Mouse (Mus musculus) kidney, postnatal 10 days (tissue): ENCODE data around the gene Scrt2.

Experiments used
- DNase-seq: peaks from one replicate; pipeline ENCODE4 v3.0.0; 2021; ENCODE audit warnings: mixed read lengths

Scrt2 gene

DNA sequence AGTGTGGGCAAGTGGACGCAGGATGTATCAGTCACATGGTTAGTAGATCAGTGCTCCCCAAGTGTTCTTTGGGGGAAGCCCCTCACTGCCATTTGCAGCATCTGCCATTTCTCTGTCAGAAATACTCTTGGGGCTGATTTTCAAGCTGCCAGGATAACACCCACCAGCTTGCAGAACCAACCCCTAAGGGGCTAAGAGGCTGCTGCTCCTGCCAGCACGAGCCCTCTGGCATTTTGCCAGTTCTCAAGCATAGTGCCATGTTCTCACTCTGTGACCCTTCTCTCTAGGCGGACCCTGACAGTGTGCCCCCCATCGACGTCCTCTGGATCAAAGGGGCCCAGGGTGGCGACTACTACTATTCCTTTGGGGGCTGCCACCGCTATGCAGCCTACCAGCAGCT, 27.4 kb downstream of the Scrt2 start:
- DNase-seq = no peak

DNA sequence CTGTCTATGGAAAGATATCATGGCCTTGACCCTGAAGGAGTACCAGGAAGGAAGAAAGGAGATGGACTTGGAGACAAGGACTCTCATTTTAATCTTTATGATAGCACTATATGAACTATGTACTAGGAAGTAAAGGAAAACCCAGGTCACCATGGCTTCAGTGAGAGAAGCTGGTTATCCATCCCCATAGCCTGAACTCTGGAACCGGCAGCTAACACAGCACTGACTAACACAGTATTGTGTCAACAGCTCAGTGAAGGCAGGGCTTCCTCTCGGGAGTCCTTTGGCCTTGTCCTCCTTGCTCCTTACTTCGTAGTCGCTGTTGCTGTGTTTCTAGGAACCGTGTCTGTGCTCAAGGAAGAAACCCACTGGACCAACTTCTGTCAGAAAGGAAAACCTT, 28.1 kb downstream of the Scrt2 start:
- DNase-seq = no peak

DNA sequence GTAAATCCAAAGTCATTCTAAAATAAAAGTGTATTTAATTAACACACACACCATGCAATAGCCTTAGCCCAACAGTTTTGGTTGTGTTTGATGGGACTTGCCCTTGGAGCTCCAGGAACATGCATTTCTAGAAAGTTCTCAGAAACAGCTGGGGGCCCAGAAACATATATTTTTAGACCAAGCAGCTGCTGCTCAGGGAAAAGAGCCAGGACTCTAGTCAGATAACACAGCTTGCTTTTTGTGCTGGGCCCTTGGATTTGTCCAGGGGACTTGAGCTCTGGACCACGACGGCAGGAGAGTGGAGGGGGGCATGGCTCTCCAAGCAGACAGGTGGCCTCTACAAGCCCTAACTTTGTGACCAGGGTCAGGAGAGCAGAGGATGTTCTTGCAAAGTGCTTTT, 30.0 kb downstream of the Scrt2 start:
- DNase-seq = peak; percentile 26

DNA sequence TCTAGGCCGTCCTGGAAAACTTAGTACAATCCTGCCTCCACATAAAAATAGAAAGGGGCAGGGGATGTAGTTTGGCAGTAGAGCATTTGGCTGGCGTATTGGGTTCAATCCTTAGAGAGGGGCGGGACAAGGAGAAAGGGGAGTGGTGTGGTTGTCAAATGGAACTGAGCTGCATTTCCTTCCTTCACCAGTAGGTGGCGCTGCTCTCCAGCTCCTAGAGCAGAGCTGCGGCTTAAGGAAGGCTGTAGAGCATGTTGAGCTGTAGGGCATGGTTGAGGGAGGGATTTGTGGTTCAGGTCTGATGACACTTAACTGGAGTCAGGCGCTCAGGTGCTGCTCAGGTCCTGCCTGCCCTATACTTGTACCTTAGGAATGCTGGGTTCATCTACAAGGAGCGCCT, 30.6 kb downstream of the Scrt2 start:
- peak; percentile 95 for DNase-seq

DNA sequence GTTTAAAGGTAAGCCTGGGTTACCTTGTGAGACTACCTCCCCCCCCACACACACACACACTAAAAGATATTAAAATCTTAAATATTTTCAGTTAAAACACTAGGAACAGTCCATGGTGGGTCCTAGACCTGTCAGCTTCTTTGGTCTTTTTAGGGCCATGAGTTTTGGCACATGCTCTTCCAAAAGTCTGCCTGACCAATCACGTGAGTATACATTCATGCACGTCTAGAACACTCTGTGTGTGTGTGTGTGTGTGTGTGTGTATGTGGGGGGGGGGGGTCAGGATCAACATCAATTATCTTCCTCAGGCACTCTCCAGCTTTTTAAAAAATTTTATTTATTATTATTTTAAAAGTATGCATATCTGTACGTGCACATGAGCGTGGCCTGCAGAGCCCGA, 31.2 kb downstream of the Scrt2 start:
- DNase-seq = no peak

DNA sequence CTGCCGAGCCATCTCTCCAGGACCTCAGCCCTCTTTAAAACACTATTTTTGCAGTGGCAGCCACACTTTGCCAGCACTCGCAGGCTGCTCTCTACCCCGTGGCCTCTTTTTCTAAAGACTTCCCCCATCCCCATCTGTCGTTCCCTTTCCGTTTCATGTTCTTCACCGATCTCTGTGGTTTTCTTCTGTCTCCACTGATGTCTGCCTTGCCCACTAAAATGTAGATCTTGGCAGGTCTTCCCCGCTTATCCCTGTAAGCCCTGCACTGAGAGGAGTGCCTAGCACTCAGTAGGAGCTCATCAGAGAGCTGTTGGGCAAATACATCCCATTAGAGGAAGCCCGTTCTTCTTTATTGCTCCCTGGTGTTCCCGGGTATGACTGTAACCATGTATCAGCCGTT, 31.6 kb downstream of the Scrt2 start:
- DNase-seq = no peak

DNA sequence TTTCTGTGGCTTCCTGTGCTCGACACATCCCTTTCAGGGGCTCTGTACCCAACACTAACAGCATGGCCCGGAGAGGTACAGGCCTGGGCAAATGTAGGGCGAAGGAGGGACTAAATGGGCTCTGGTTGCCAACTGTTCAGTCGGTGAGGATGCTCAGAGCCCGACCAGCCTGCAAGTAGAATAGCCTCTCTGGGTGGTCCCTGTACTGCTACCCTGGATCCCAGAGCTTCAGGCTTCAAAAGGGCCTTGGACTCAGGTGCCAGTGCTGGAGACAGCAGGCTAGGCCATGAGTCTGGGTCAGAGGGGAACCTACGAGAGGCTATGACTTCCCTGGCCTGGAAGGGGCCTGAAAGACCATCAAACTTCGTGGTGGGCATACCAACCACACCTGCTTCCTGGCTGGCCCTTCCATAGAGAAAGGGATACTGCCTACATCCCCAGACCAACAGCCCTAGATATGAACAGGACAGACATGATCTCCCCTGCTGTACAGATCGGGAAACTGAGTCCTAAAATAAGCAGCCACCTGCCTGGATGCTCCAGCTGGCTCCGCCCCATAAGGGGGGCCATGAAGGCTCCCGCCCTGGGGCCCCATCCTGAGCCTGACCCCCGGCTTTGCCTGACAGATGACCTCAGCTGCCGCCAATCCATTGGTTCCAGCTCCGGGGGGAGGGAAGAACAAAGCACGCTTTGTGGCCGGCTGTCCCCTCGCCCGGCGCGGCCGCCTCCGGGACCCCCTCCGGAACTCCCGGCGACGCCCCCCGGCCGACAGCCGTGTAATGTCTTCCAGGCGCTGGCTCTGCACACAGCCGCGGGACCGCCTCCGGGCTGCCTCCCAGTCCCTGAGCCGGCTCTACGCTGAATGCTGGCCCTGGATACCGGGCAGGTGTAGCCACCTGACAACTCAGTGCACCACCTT, 33.0 kb downstream of the Scrt2 start:
- DNase-seq = peak; percentile 47

DNA sequence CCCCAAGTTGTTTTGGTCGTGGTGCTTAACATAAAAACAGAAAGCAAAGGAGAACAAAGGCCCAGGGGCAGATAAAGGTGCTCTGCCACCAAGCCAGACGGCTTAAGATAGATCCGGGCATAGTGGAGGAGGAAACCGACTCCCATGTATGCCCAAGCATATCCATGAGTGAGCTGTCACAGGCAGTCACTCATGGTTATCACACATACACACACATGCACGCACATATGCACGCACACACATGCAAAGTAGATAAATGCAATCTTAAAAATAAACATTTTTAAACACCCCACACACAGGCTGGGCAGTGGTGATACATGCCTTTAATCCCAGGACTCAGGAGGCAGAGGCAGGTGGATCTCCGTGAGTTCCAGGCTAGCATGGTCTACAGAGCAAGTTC, 36.4 kb downstream of the Scrt2 start:
- no peak for DNase-seq

DNA sequence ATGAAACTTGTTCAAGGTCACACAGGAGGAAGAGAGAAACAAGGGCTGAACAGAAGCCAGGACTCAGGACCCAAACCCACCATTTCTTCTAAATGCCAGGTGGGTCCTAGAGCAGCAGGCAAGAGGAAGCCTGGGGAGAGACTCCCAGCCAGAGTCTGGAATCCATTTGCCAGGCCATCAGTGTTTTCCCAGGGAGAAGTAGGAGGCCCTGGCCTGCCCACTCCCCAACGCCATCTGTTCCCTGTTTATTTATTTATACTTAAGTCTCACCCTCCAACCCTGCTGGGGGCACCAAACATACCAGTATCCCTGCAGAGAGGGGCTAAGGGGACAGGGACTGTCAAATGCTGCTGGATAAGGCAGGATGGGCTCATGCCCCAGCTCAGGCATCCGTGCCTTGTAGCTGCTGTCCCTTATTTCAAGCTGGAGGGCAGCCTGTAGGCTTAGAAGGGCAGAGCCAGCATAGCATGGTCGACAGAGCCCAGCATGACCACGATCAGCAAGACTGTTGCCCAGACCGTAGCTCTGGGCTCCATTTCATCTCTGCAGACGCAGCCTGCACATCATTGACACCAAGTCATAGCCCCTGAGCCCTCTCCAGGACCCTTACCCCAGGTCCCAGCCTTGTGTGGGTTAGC, 38.0 kb downstream of the Scrt2 start:
- no peak for DNase-seq

DNA sequence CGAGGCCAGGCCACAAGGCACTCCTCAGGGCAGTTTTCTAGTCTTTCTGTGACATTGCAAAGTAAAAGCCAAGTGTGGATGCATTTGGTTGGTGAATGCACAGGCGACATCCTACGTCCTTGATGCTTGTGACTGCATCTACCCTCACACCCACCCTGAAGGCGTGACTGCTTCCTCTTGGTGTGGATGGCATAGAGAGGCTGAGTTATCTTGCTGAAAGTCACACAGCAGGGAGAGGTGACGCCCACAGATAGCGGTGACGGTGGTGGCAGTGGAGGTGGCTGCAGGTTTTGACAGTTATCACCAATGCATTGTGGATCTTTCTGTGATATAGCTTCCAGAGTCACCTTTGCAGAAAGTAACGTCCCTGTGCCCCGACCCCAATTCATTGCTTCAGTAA, 41.6 kb downstream of the Scrt2 start:
- no peak for DNase-seq

DNA sequence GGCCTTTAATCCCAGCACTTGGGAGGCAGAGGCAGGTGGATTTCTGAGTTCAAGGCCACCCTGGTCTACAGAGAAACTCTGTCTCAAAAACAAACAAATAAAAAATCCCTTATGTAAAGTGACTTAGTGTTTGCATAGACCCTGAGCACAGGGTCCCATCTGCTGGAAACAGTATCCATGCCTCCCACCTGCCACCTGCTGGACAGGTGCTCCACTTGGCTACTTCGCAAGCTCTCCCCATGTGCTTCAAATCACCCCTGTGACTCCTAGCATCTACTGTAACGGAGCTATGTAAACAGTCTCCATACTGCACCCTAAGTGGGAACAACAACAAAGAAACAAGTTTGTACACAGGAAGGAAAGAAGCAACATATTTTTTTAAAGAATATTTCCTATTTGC, 47.3 kb downstream of the Scrt2 start:
- peak; percentile 30 for DNase-seq

DNA sequence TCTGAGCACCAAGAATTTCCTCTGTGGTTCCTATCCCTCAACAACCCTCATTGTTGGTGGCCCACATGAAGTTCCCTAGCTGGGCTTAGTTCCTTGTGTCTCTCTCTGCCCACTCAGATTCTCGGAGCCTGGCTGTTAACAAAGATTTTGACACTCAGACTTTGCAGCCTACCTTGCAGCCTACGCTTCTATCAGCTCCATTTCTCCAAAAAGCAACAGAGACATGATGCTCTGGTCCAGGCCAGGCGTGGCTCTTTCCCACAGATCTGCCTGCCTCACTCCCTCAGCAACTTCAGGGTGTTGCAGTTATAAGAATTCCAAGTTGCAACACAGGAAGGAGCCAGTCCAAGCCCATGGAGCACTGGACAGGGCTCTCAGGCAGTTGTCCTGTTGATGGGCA, 48.4 kb downstream of the Scrt2 start:
- DNase-seq = no peak

DNA sequence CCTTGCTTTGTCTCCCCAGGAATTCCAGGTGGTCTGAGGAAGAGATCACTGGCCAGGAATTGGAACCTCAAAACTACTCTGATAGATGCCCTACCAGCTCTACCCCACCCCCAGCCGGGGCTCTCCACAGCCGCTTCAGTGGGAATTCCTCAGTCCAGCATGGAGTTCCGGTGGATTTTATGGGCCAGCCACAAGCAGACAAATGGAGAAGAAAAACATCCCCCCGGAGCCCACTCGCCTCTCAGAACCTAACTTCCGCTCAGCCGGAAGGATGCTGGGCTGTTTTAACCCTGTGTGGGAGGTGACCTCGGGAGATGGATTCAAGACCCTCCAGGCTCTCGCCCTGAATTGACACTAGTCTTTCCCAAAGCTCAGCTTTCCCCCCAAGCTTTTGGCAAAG, 50.7 kb downstream of the Scrt2 start:
- DNase-seq = peak; percentile 51

DNA sequence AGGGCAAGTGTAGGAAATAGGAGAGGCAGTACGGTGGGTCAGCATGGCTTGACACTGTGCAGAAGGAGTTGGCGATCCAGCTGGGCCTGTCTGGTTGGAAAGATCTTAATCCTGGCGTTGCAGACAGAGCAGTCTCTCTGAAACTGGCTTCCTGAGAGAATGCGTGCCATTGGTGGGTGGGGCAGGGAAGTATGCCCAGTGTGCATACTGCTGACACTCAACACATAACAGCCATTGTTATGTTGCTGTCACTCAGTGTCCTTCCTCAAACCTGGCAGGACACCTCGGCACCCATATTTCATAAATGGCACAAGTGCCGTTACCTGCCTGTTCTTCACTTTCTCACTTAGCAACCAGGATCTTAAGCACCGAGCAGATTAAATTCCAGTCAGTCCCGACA, 51.4 kb downstream of the Scrt2 start:
- no peak for DNase-seq

DNA sequence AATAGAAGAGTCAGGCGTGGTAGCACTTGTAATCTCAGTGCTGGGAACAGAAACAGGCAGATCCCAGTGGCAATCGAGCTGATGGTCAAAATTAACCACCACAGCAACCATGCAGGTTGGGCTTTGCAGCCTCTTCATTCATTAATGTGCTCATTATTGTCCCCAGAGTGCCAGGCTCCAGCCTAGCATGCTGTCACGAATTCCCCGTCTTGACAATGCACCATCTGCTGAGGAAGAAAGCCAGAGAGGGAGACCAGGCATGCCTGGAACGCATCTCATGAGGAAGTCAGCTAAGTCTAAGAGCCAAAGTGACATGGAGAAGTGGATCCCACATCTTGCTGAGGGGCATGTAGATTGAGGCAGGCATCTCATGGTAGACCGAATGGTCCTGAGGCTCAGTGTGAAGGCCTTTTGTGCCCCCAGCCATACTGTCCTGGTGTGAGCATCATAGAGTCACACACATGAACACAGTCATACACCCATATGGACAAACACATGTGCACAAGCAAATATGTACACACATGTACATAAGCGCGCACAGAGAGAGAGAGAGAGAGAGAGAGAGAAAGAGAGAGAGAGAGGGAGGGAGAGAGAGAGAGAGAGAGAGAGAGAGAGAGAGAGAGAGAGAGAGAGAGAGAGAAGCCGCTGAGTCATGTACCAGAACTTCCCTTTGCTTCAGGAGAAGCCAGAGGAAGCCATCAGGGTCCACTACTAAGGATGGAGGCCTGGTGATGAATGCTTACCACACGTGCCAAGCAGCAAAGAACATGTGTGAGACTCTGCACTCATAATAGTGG, 58.1 kb downstream of the Scrt2 start:
- DNase-seq = no peak

DNA sequence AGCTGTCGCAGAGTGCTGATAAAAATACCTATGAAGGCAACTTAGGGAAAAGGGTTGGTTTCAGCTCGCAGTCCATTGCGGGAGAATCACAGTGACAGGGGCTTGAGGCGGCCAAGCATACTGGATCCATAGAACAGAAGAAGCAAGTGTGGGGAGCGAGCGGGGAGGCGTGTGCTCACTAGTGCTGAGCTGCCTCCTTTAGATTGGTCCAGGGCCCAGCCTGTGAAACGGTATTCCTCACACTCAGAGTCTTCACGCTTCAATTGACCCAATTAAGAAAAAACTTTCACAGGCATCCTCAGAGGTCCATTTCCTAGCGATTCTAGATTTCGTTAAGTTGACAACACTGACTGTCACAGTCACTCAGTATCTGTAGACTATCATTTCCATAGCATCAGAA, 59.6 kb downstream of the Scrt2 start:
- DNase-seq = no peak

DNA sequence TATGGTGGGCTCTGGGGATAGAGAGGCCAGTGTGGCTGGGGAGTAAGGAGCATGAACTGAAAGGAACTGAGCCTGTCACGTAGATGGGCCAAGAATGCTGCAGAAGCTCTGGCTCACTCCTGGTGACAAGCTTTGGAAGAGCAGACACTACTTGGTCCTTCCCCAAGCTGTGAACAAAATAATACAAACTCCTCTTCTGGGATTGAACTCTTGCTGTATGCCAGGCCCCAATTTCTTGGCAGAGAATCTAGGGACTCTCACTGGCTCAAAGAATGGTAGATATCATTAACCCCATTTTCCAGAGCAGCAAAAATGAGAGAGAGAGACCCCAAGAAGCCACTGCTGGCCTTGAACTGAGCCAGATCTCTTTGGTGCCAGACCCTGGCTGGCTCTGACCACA, 60.2 kb downstream of the Scrt2 start:
- no peak for DNase-seq

DNA sequence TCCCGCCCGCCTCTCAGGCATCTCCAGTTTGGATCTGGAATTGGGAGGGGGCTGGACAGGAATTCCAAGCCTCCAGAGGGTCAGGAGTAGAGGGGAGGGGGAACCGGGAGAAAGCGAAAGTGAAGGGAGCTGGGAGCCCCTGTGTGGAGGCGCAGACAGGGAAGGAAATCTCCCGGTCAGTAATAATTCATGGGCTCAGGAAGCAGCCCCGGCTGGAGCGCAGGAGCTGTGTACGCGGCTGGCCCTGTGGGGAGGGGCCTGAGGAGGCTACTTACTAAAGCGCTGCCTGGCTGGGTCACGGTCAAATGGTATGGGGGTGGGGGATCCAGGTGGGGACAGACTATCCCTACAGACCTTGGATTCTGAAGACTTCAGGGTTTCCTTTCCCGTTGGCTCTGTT, 60.7 kb downstream of the Scrt2 start:
- peak; percentile 80 for DNase-seq

DNA sequence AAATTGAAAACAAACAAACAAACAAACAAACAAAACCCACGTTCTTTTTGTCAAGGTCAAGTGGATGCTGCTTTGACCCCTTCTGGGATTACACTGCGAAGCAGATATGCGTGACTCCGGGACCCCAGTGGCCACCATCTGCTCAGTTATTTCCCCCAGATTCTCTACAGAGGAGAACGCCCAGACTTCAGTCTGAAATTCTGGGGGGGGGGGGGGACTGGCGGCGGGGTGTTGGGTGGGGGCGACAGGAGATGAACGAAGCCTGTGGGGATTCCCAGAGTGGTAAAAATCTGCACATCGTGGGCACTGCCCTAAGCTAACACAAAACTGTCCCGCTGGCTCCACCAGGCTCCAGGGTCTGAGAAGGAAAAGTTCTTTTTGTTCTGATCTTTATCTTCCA, 61.2 kb downstream of the Scrt2 start:
- DNase-seq = no peak

DNA sequence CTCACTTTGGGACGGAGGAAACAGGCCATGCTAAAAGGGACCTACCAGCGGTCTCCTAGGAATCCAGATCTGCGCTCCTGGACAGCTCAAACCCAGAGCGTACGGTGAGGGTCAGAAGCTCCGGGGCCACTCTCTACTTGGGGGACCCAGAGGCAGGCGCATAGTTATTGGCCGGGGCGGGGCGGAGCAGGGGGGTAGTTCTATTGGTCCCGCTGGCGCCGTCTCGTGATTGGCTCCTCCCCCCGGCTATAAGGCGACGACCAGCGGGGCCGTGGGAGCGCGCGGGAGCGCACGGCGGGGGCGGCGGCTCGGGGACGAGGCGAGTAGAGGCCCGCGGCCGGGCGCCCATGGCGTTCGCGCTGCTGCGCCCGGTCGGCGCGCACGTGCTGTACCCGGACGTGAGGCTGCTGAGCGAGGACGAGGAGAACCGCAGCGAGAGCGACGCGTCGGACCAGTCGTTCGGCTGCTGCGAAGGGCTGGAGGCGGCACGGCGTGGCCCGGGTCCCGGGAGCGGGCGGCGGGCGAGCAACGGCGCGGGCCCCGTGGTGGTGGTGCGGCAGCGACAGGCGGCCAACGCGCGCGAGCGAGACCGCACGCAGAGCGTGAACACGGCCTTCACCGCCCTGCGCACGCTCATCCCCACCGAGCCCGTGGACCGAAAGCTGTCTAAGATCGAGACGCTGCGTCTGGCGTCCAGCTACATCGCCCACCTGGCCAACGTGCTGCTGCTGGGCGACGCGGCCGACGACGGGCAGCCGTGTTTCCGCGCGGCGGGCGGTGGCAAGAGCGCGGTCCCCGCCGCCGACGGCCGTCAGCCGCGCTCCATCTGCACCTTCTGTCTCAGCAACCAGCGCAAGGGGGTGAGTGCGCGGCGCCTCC, 62.2 kb downstream of the Scrt2 start, which contains the start of gene Tcf15:
TSS of gene Tcf15 (plus strand) at position 283 of the 879 bp plus-strand sequence.
- DNase-seq = peak; percentile 89

DNA sequence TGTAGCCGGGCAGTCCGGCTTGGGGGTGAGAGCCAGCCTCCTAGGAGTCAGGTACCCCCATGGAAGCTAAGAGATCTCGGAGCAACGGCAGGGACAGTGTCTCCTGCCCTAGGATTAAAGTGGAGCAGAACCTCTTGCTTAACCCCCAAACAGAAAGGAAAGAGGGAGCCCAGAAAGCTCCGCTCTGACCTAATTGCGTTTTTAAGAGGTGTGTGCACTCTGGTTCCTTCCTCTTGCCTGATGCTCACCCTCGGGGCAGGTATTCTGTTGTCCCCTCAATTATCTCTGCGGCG, 62.8 kb downstream of the Scrt2 start:
- DNase-seq = no peak

DNA sequence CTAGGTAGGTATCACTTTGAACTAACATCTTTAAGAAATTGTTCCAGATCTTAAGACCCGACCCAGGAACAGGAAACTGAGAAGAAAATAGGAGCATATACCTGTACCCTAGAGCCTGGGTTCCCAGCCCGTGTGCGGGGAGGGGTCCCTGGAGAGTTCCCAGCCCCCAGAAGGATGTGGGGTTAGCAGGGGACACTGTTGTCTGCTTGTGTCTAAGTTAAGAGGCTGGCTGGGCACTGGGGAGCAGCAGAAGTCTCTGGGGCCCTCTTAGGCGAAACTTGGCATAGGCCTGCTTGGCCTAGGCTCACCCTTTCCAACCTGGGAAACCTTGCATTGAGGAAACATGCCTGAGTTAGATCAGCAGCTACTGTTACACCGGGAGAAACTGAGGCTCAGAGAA, 63.2 kb downstream of the Scrt2 start:
- no peak for DNase-seq
